Mouse (Mus musculus) MEL (cell line): ENCODE results near the gene Utrn. TPM values are rescaled to one million over a fixed set of nuclear protein-coding genes. Genes with fewer than 3 reads are reported as not detected.

Experiments used
- DNase-seq: peaks from one replicate; pipeline ENCODE4 v3.0.0; 2011; ENCODE audit warnings: low read depth, low spot score
- H3K27ac ChIP-seq: 2 replicates; pipeline ENCODE4 v1.5.1; 2012; ENCODE audit warnings: low read depth, mild to moderate bottlenecking, control low read depth, low read length, moderate library complexity; ENCODE audit not compliant: control insufficient read depth
- H3K27me3 ChIP-seq, 2 experiments: fragments of 150-350 bp in 1 of 2; sonication (generic) in 1 of 2; 2 replicates each; pipeline ENCODE4 v1.6.1; 2012; ENCODE audit warnings: low read length in 2 of 2, mild to moderate bottlenecking in 2 of 2, improper control_type of control experiment in 1 of 2, moderate library complexity in 1 of 2; ENCODE audit not compliant: insufficient read depth in 2 of 2, control insufficient read depth in 1 of 2
- H3K36me3 ChIP-seq, 2 experiments: 2 replicates each; pipeline ENCODE4 v1.6.1; 2012 to 2014; ENCODE audit warnings: low read length in 2 of 2, improper control_type of control experiment in 1 of 2, inconsistent platforms in 1 of 2, mild to moderate bottlenecking in 1 of 2; ENCODE audit not compliant: insufficient read depth in 2 of 2, control insufficient read depth in 1 of 2
- H3K4me1 ChIP-seq, 2 experiments: fragments of 150-350 bp in 1 of 2; sonication (generic) in 1 of 2; 2 replicates each; pipeline ENCODE4 v1.6.1; 2012; ENCODE audit warnings: low read length in 2 of 2, improper control_type of control experiment in 1 of 2, mild to moderate bottlenecking in 1 of 2; ENCODE audit not compliant: insufficient read depth in 2 of 2, control insufficient read depth in 1 of 2
- H3K4me3 ChIP-seq, 2 experiments: fragments of 150-350 bp in 1 of 2; sonication (generic) in 1 of 2; 2 replicates each; pipeline ENCODE4 v1.5.1; 2012; ENCODE audit warnings: low read depth in 2 of 2, low read length in 2 of 2, mild to moderate bottlenecking in 2 of 2, moderate library complexity in 2 of 2, control low read depth in 1 of 2, improper control_type of control experiment in 1 of 2; ENCODE audit not compliant: control insufficient read depth in 1 of 2, insufficient read depth in 1 of 2
- H3K79me2 ChIP-seq: 2 replicates; pipeline ENCODE4 v1.6.1; 2012; ENCODE audit warnings: mild to moderate bottlenecking, low read length, moderate library complexity; ENCODE audit not compliant: control insufficient read depth, poor library complexity, insufficient read depth
- H3K9ac ChIP-seq: 2 replicates; pipeline ENCODE4 v1.6.1; 2012; ENCODE audit warnings: low read depth, mild to moderate bottlenecking, control low read depth, low read length, moderate library complexity; ENCODE audit not compliant: control insufficient read depth, poor library complexity, severe bottlenecking
- H3K9me3 ChIP-seq: fragments of 150-350 bp; sonication (generic); replicated peaks from 2 replicates; pipeline ENCODE4 v1.6.1; 2012; ENCODE audit warnings: mild to moderate bottlenecking, low read length, improper control_type of control experiment, moderate library complexity; ENCODE audit not compliant: insufficient read depth
- BHLHE40 ChIP-seq: IDR thresholded peaks from 2 replicates; pipeline ENCODE4 v1.6.1; 2012; ENCODE audit warnings: low read depth, mild to moderate bottlenecking, inconsistent platforms, low read length, improper control_type of control experiment, borderline replicate concordance
- CHD1 ChIP-seq: IDR thresholded peaks from 2 replicates; pipeline ENCODE4 v1.6.1; 2012; ENCODE audit warnings: low read depth, mild to moderate bottlenecking, inconsistent platforms, low read length, improper control_type of control experiment
- CTCF ChIP-seq, 3 experiments: IDR thresholded peaks in 2 of 3; conservative IDR thresholded peaks in 1 of 3; 2 replicates each; pipeline ENCODE4 v1.5.1; 2011 to 2012; ENCODE audit warnings: low read length in 3 of 3, low read depth in 2 of 3, mild to moderate bottlenecking in 2 of 3, improper control_type of control experiment in 1 of 3, inconsistent platforms in 1 of 3, mixed read lengths in 1 of 3, moderate library complexity in 1 of 3; ENCODE audit not compliant: control insufficient read depth in 1 of 3, insufficient read depth in 1 of 3, poor library complexity in 1 of 3, severe bottlenecking in 1 of 3
- E2F4 ChIP-seq: IDR thresholded peaks from 2 replicates; pipeline ENCODE4 v1.6.1; 2011; ENCODE audit warnings: low read depth, low read length, improper control_type of control experiment, borderline replicate concordance
- ELF1 ChIP-seq: IDR thresholded peaks from 2 replicates; pipeline ENCODE4 v1.6.1; 2014; ENCODE audit warnings: low read depth, mild to moderate bottlenecking, inconsistent platforms, low read length, improper control_type of control experiment, moderate library complexity
- EP300 ChIP-seq, 2 experiments: IDR thresholded peaks; 2 replicates each; pipeline ENCODE4 v1.6.1; 2011; ENCODE audit warnings: improper control_type of control experiment in 2 of 2, low read length in 2 of 2, low read depth in 1 of 2, mild to moderate bottlenecking in 1 of 2
- ETS1 ChIP-seq: IDR thresholded peaks from 2 replicates; pipeline ENCODE4 v1.6.1; 2012; ENCODE audit warnings: low read depth, mild to moderate bottlenecking, inconsistent platforms, low read length, improper control_type of control experiment, moderate library complexity
- GABPA ChIP-seq: IDR thresholded peaks from 2 replicates; pipeline ENCODE4 v1.6.1; 2012; ENCODE audit warnings: low read depth, mild to moderate bottlenecking, inconsistent platforms, low read length, improper control_type of control experiment, moderate library complexity
- GATA1 ChIP-seq: IDR thresholded peaks from 2 replicates; pipeline ENCODE4 v1.6.1; 2011; ENCODE audit warnings: low read depth, low read length, improper control_type of control experiment
- JUND ChIP-seq: IDR thresholded peaks from 2 replicates; pipeline ENCODE4 v1.6.1; 2011; ENCODE audit warnings: low read depth, mild to moderate bottlenecking, improper control_type of control experiment, low read length
- MAFK ChIP-seq: IDR thresholded peaks from 2 replicates; pipeline ENCODE4 v1.6.1; 2011; ENCODE audit warnings: low read depth, mild to moderate bottlenecking, low read length, improper control_type of control experiment, borderline replicate concordance
- MAX ChIP-seq: IDR thresholded peaks from 2 replicates; pipeline ENCODE4 v1.6.1; 2011; ENCODE audit warnings: low read length, improper control_type of control experiment
- MAZ ChIP-seq: IDR thresholded peaks from 2 replicates; pipeline ENCODE4 v1.6.1; 2012; ENCODE audit warnings: low read depth, mild to moderate bottlenecking, inconsistent platforms, low read length, improper control_type of control experiment
- MXI1 ChIP-seq: IDR thresholded peaks from 2 replicates; pipeline ENCODE4 v1.6.1; 2011; ENCODE audit warnings: mild to moderate bottlenecking, low read depth, low read length, improper control_type of control experiment
- NELFE ChIP-seq: IDR thresholded peaks from 2 replicates; pipeline ENCODE4 v1.6.1; 2011; ENCODE audit warnings: low read depth, low read length, improper control_type of control experiment
- POLR2A ChIP-seq, 2 experiments: IDR thresholded peaks; 2 replicates each; pipeline ENCODE4 v1.6.1; 2011 to 2012; ENCODE audit warnings: low read length in 2 of 2, mild to moderate bottlenecking in 2 of 2, control low read depth in 1 of 2, improper control_type of control experiment in 1 of 2, low read depth in 1 of 2, moderate library complexity in 1 of 2; ENCODE audit not compliant: control insufficient read depth in 1 of 2, insufficient read depth in 1 of 2, poor library complexity in 1 of 2
- POLR2AphosphoS2 ChIP-seq: IDR thresholded peaks from 2 replicates; pipeline ENCODE4 v1.6.1; 2011; ENCODE audit warnings: low read length, improper control_type of control experiment
- RAD21 ChIP-seq: IDR thresholded peaks from 2 replicates; pipeline ENCODE4 v1.6.1; 2011; ENCODE audit warnings: mild to moderate bottlenecking, low read depth, low read length, improper control_type of control experiment
- RCOR1 ChIP-seq: IDR thresholded peaks from 2 replicates; pipeline ENCODE4 v1.6.1; 2012; ENCODE audit warnings: low read depth, mild to moderate bottlenecking, inconsistent platforms, low read length, improper control_type of control experiment
- SIN3A ChIP-seq: IDR thresholded peaks from 2 replicates; pipeline ENCODE4 v1.6.1; 2012; ENCODE audit warnings: low read length, improper control_type of control experiment, inconsistent platforms
- TCF12 ChIP-seq: IDR thresholded peaks from 2 replicates; pipeline ENCODE4 v1.6.1; 2014; ENCODE audit warnings: low read depth, mild to moderate bottlenecking, inconsistent platforms, low read length, improper control_type of control experiment, moderate library complexity
- UBTF ChIP-seq: IDR thresholded peaks from 2 replicates; pipeline ENCODE4 v1.6.1; 2012; ENCODE audit warnings: low read depth, mild to moderate bottlenecking, inconsistent platforms, low read length, improper control_type of control experiment, moderate library complexity, borderline replicate concordance; ENCODE audit not compliant: insufficient read depth
- ZC3H11A ChIP-seq: IDR thresholded peaks from 2 replicates; pipeline ENCODE4 v1.6.1; 2012; ENCODE audit warnings: low read depth, mild to moderate bottlenecking, inconsistent platforms, low read length, improper control_type of control experiment
- ZKSCAN1 ChIP-seq: IDR thresholded peaks from 2 replicates; pipeline ENCODE4 v1.6.1; 2012; ENCODE audit warnings: low read depth, mild to moderate bottlenecking, inconsistent platforms, low read length, improper control_type of control experiment, moderate library complexity
- ZMIZ1 ChIP-seq: IDR thresholded peaks from 2 replicates; pipeline ENCODE4 v1.6.1; 2012; ENCODE audit warnings: low read depth, mild to moderate bottlenecking, inconsistent platforms, low read length, improper control_type of control experiment, moderate library complexity
- ZNF384 ChIP-seq: IDR thresholded peaks from 2 replicates; pipeline ENCODE4 v1.6.1; 2012; ENCODE audit warnings: low read depth, mild to moderate bottlenecking, inconsistent platforms, low read length, improper control_type of control experiment
- polyA plus RNA-seq, 2 experiments: library from polyadenylated mRNA; stranded (reverse) in 1 of 2; unstranded in 1 of 2; fragments of >175 nt in 1 of 2; fragments of >200 nt in 1 of 2; gene quantifications; 2 replicates each; pipeline versions ENCODE4 v1.2.1 to v1.2.4; 2012; ENCODE audit warnings: low replicate concordance in 2 of 2, low read depth in 1 of 2; ENCODE audit not compliant: insufficient read length in 2 of 2, insufficient read depth in 1 of 2, missing spikeins in 1 of 2
- total RNA-seq: library from RNA; depleted of rRNA; stranded (reverse); fragments of 300-350 nt; gene quantifications from 2 replicates; pipeline ENCODE4 v1.2.3, GENCODE M21; 2012

Gene Utrn
- total and polyA plus RNA-seq, 3 experiments = 2.3 to 4.3 TPM; not detected in 1

DNA sequence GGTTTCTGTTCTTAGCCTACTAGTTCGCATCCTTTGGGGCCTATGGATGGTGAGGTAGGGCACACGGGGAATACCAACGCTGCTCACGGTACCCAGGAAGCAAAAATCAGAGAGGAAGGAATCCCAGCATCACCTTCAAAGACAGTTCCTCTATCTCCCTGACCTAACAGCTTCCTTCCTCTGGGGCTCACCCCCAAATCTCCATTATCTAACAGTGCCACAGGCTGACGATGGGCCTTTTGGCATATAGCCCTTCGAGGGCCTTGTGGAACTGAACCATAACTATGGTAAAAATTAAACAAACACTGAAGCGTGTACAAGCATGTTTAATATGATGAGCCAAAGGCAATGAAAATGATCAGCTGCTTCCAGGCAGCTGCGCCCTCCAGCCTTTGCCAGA is 37.0 kb downstream of the Utrn start:
- Histone ChIP-seq H3K9ac (no peak overlapping the region), H3K9me3 (no peaks in the 10 kb centered on the region), H3K79me2 (no peaks in the 10 kb centered on the region), H3K4me3 (no peak overlapping the region), H3K4me1 (peaks cover 0 to 7% of the 10 kb centered on the region in 2 experiments; a peak in 2 of 4 replicates), H3K36me3 (peaks cover 0 to 3% of the 10 kb centered on the region in 2 experiments; a peak in 1 of 4 replicates), H3K27me3 (no peaks in the 10 kb centered on the region), H3K27ac (no peak overlapping the region)
- peak; percentile 54 for DNase-seq
- TF ChIP-seq RCOR1 (peak; percentile 95), TCF12 (peak; percentile 51; the same call in 1 of the 2 replicates), ZMIZ1 (no peak), GATA1 (peak; percentile 68; the same call in 1 of the 2 replicates), MAFK (no peak), MXI1 (no peak), JUND (no peak), MAZ (no peak), ETS1 (no peak), EP300 (IDR thresholded peaks at IDR 0.05; ENCODE audit: low read depth in 1 of 2, low read length in 2 of 2) (peak; percentile 18 to 67; a peak in 3 of 4 replicates), CHD1 (no peak)

GRCm38 (mm10) chr10:12827778-12828177 is 41.4 kb downstream of the Utrn start:
- Histone ChIP-seq H3K27me3 (no peaks in the 10 kb centered on the region), H3K9me3 (no peaks in the 10 kb centered on the region), H3K79me2 (no peaks in the 10 kb centered on the region), H3K27ac (no peak overlapping the region), H3K4me1 (peaks cover 0 to 7% of the 10 kb centered on the region in 2 experiments; a peak in 2 of 4 replicates), H3K4me3 (no peak overlapping the region), H3K36me3 (peaks cover 0 to 3% of the 10 kb centered on the region in 2 experiments; a peak in 1 of 4 replicates), H3K9ac (no peak overlapping the region)
- DNase-seq = no peak
- TF ChIP-seq SIN3A (no peak), ELF1 (no peak), ZNF384 (no peak), CTCF (IDR thresholded peaks at IDR 0.05 in 2 of 3, conservative IDR thresholded peaks at IDR 0.05 in 1 of 3; ENCODE audit: control insufficient read depth in 1 of 3, insufficient read depth in 1 of 3, low read depth in 2 of 3, low read length in 3 of 3, poor library complexity in 1 of 3, severe bottlenecking in 1 of 3) (no peak), GABPA (no peak), ETS1 (no peak), MAX (no peak), UBTF (no peak), POLR2A (IDR thresholded peaks at IDR 0.05; ENCODE audit: control insufficient read depth in 1 of 2, insufficient read depth in 1 of 2, low read depth in 1 of 2, low read length in 2 of 2, poor library complexity in 1 of 2) (no peak), RAD21 (no peak), POLR2AphosphoS2 (no peak), RCOR1 (no peak), E2F4 (no peak), NELFE (no peak), JUND (no peak), ZKSCAN1 (no peak), BHLHE40 (no peak), ZC3H11A (no peak)
